In the genomic region with DNA sequence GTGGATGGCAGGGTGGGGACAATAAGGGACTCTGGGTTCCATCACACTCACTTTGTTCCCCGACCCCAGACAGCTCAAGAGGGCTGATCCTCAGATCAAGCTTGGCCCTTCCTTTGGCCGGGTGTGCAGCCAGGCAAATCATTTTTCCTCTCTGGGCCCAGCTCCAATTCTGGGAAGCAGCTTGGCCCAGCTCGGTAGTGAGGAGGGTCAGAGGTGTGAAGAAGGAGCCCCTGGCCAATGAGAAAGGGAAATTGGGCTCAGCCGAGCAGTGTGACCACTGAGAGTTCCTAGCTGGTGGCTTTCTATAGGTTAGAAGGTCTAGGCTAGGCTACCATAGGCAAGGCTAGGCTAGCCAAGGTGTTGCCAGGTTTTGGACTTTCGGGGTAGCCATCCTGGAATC, we compare ENCODE assay signal across 11 mouse cellular contexts. TPM values are rescaled to one million over a fixed set of nuclear protein-coding genes. Genes with fewer than 3 reads are reported as not detected.
DNase-seq lines count a peak whose midpoint lies in the region; ATAC-seq and TF ChIP-seq lines count a peak whose summit lies in the region.
"Had no signal": no experiment of that assay in that cellular context is flagged by ENCODE, and none has a peak within 500 bp of the region (broad histone marks: within the 10 kb centered on the region; RNA-seq: fewer than 3 reads in every experiment).

No protein-coding gene starts in this region.

- no peak overlapping the region for H3K4me2 ChIP-seq in forebrain, postnatal 0 days (ENCODE audit: low read depth)
- no peak overlapping the region for H3K4me2 ChIP-seq in forebrain, embryonic 14.5 days (ENCODE audit: low read length)
- H3K4me2 ChIP-seq: liver, embryonic 15.5 days; stomach, embryonic 15.5 days had no signal

- DNase-seq in forebrain, postnatal 0 days = no peak
- DNase-seq in forebrain, embryonic 14.5 days (ENCODE audit: low spot score) = no peak
- peak; percentile 32 for DNase-seq in lung, postnatal 14 days
- DNase-seq in lung, adult 18-20 months = no peak
- DNase-seq in cerebellum, adult 9-11 months = peak; percentile 89
- DNase-seq in kidney, postnatal 14 days = peak; percentile 65
- no peak for DNase-seq in frontal cortex, postnatal 25 days (ENCODE audit: low spot score in 2 of 2)
- no peak for DNase-seq in gastrocnemius, postnatal 14 days
- DNase-seq: adrenal gland, adult 8-10 months had no signal

- peak overlapping the region; percentile 10; the same call in 1 of the 2 replicates for H3K9ac ChIP-seq in forebrain, postnatal 0 days
- no peak overlapping the region for H3K9ac ChIP-seq in forebrain, embryonic 14.5 days (ENCODE audit: low read length)
- H3K9ac ChIP-seq: liver, embryonic 15.5 days; stomach, embryonic 15.5 days had no signal

- H3K4me1 ChIP-seq in forebrain, postnatal 0 days (ENCODE audit: insufficient read depth) = peaks cover 22% of the 10 kb centered on the region; the same call in 1 of the 2 replicates
- peaks cover 15% of the 10 kb centered on the region for H3K4me1 ChIP-seq in forebrain, embryonic 14.5 days (ENCODE audit: control insufficient read depth, insufficient read depth, low read length)

- intact Hi-C loops in gastrocnemius, postnatal 14 days (cut with DNase I; ENCODE audit: low total_unique reads) = no loop called here

- no peak overlapping the region for H3K27ac ChIP-seq in forebrain, postnatal 0 days (ENCODE audit: low read depth, low read length)
- H3K27ac ChIP-seq in forebrain, embryonic 14.5 days (ENCODE audit: low read depth, low read length) = no peak overlapping the region
- H3K27ac ChIP-seq: liver, embryonic 15.5 days; stomach, embryonic 15.5 days had no signal

- no peak for ATAC-seq in forebrain, postnatal 0 days
- no peak for ATAC-seq in forebrain, embryonic 14.5 days

- WGBS in forebrain, postnatal 0 days = 30% methylated on average over 5 of the region's 5 CpGs
- 42% methylated on average over 5 of the region's 5 CpGs for WGBS in forebrain, embryonic 14.5 days

- no peaks in the 10 kb centered on the region for H3K27me3 ChIP-seq in forebrain, postnatal 0 days (ENCODE audit: insufficient read depth, low read length)
- H3K27me3 ChIP-seq in forebrain, embryonic 14.5 days (replicated peaks; ENCODE audit: control insufficient read depth, insufficient read depth, low read length) = peaks cover 5% of the 10 kb centered on the region; the same call in 1 of the 2 replicates

- H3K4me3 ChIP-seq in forebrain, postnatal 0 days (ENCODE audit: low read depth, low read length) = no peak overlapping the region
- no peak overlapping the region for H3K4me3 ChIP-seq in forebrain, embryonic 14.5 days (ENCODE audit: low read depth, low read length)
- H3K4me3 ChIP-seq: liver, embryonic 15.5 days; stomach, embryonic 15.5 days had no signal

- no peaks in the 10 kb centered on the region for H3K36me3 ChIP-seq in forebrain, postnatal 0 days (ENCODE audit: insufficient read depth)
- H3K36me3 ChIP-seq in forebrain, embryonic 14.5 days (ENCODE audit: control insufficient read depth, insufficient read depth, low read length) = no peaks in the 10 kb centered on the region
- H3K36me3 ChIP-seq: liver, embryonic 15.5 days; stomach, embryonic 15.5 days had no signal

- no peaks in the 10 kb centered on the region for H3K9me3 ChIP-seq in forebrain, postnatal 0 days (ENCODE audit: low read length)
- H3K9me3 ChIP-seq in forebrain, embryonic 14.5 days (replicated peaks; ENCODE audit: control insufficient read depth, low read length) = no peaks in the 10 kb centered on the region
- H3K9me3 ChIP-seq: liver, embryonic 15.5 days; stomach, embryonic 15.5 days had no signal

- no peak for TF ChIP-seq CTCF in forebrain, postnatal 0 days (IDR thresholded peaks at IDR 0.05; ENCODE audit: low read depth)

RNA-seq across cellular contexts. Expression of a gene that starts 3.2 kb away (rescaled TPM):
- 113 and 128 TPM in 2 replicates for total RNA-seq in forebrain, postnatal 0 days (2014; rRNA removed)
- polyA plus RNA-seq in forebrain, postnatal 0 days (2015; fragmentation: Nextera tagmentation; extraction: Ambion mirVana) = 63.9 and 74.3 TPM in 2 replicates
- polyA plus RNA-seq in forebrain, embryonic 14.5 days (2014; fragmentation: Nextera tagmentation; extraction: Ambion mirVana) = 25.5 and 32.7 TPM in 2 replicates
- total RNA-seq in gastrocnemius, postnatal 14 days (2021) = 1 to 10 TPM; 4.1 to 4.8 TPM

Comparison
In these comparisons a context has a peak if more than half of its experiments do, and no peak if none do; other contexts are left out.
1. DNase-seq: peak in lung, postnatal 14 days (single experiment), cerebellum, adult 9-11 months (single experiment) and kidney, postnatal 14 days (single experiment); none in forebrain, postnatal 0 days (single experiment), forebrain, embryonic 14.5 days (single experiment), lung, adult 18-20 months (0 of 2), frontal cortex, postnatal 25 days (0 of 2) and gastrocnemius, postnatal 14 days (single experiment).
2. RNA of a gene that starts 3.2 kb away (total RNA-seq): 113 to 128 TPM in forebrain, postnatal 0 days; 4.1 to 4.8 TPM in gastrocnemius, postnatal 14 days; every median in the first group is over 10 times any median in the second.